Mouse (Mus musculus): Measurements from ENCODE around the gene Abhd14a.

DNA sequence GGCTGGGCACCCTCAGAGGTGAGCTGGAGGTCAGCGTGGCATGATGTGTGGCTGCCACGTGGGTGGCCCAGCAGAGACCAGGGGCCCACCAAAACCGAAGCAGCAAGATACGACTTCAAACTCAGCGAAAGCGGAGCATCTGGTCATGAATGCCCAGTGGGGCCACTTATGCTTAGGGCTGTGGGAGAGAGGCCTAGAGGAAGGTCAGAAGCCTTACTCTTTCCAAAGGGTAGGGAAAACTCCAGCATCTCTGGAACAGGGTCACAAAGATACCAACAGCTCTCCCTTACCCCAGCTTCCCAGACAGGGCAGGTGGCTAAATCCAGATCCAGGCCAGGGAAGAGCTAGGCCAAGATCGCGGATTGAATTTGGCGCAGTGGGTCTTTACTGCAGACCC, 9.7 kb upstream of the Abhd14a start:
- no peak for TF ChIP-seq CTCF (IDR thresholded peaks at IDR 0.05; ENCODE audit: low read depth, low read length)
- no peak for TF ChIP-seq POLR2AphosphoS5 (IDR thresholded peaks at IDR 0.05; ENCODE audit: insufficient replicate concordance, low read depth, low read length)
